Mouse (Mus musculus): ENCODE measurements around the gene Zfp1.

DNA sequence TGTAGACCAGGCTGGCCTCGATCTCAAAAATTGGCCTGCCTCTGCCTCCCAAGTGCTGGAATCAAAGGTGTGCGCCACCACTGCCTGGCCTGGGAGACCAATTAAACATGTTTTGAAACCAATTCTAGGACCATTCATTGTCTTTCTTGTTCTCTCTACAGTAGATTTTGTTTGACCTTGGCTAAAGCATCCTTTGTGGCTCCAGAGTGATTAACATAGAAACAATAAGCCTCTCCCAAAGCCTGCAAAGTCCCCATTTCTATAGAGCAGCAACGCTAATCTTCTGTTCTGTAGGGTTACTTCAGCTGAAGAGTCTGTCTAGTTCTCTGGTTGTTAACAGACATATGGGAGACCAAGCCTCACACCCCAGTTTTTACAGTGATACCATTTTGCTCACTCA lies 7.5 kb downstream of the Zfp1 start:
- TF ChIP-seq TCF3 (IDR thresholded peaks at IDR 0.05; ENCODE audit: insufficient read length, low read depth), result no peak
- TF ChIP-seq POLR2A (IDR thresholded peaks at IDR 0.05; ENCODE audit: insufficient read length, low read depth), result no peak
- no peak for TF ChIP-seq MYOD1 (IDR thresholded peaks at IDR 0.05; ENCODE audit: control insufficient read depth in 1 of 3, insufficient read length in 2 of 3, low read depth in 2 of 3)
- TF ChIP-seq POLR2AphosphoS2 (IDR thresholded peaks at IDR 0.05; ENCODE audit: insufficient read length, low read depth), result no peak
- no peak for TF ChIP-seq MYOG (IDR thresholded peaks at IDR 0.05; ENCODE audit: control insufficient read depth in 1 of 3, insufficient read depth in 1 of 3, insufficient read length in 2 of 3, low read depth in 2 of 3)
- no peak for TF ChIP-seq TCF12 (IDR thresholded peaks at IDR 0.05; ENCODE audit: insufficient read depth, poor library complexity, severe bottlenecking)
- TF ChIP-seq CEBPB (IDR thresholded peaks at IDR 0.05; ENCODE audit: insufficient read depth, poor library complexity, severe bottlenecking), result no peak
- TF ChIP-seq SRF (IDR thresholded peaks at IDR 0.05; ENCODE audit: control insufficient read depth, insufficient read length, low read depth), result no peak
